Mouse (Mus musculus): ENCODE data around the gene Selenom.

The Selenom gene

GRCm38 (mm10) chr11:3530731-3531130, 16.2 kb downstream of the Selenom start:
- DNase-seq (ENCODE audit: low spot score) = no peak

GRCm38 (mm10) chr11:3531634-3532033, 17.1 kb downstream of the Selenom start:
- DNase-seq (ENCODE audit: low spot score) = peak; percentile 57

DNA sequence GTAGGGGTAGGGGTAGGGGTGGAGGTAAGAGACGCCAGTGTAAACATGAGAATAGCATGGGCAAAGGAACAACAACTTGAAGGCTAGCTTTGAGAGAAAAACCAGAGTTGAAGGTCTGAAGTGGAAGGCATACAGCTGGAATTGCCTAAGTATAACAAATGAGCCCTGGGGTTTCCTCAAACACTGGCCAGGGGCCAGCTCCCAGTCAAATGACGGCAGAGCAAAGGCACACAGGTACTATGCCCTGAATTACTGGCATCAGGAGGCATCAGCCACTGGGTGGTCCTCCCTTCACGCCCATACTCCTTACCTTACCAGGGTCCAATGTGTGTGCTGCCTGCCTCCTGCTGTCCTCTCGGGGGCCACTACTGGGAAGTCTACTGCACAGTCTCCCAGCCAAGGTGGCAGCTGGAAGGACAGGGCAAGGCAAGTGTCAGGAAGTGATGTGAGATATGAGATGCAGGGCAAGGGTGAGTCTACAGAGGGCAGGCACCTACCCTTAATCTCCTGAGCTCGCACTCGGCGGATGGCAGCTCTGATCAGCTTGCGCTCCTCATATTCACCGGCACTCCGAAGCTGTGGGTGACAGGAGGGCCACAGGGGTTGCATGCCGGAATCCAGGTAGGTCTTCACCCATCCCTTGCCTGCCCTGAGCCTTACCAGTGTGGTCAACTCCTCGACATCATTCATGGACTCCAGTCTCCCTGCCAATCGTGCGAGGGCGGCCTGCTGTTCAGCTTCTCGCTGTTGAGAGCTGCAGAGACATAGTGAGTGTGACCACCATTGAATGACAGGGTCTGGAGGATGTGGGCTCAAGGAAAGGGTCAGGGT, 17.8 kb downstream of the Selenom start:
- no peak for DNase-seq (ENCODE audit: low spot score)

GRCm38 (mm10) chr11:3533406-3533932, 19.0 kb downstream of the Selenom start:
- no peak for DNase-seq (ENCODE audit: low spot score)

DNA sequence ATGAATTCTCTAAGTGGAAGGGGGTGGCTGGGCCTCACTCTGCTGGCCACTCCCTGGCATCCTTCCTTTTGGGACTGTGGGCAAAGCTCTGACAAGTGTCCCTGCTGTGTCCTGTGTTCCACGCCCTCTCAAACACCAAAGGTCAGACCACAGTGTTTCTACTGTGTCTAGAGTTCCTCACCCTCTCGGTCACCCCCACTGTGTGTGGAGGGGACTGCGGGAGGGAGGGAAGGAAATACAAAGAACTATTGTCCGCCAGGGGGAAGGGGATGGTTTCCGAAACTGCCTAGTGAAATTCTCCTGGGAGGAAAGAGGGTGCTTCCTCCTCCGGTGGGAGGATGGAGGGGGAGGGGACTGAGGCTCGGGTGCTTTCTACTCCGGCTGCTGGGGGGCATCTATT, 20.5 kb downstream of the Selenom start:
- peak; percentile 56 for DNase-seq (ENCODE audit: low spot score)

DNA sequence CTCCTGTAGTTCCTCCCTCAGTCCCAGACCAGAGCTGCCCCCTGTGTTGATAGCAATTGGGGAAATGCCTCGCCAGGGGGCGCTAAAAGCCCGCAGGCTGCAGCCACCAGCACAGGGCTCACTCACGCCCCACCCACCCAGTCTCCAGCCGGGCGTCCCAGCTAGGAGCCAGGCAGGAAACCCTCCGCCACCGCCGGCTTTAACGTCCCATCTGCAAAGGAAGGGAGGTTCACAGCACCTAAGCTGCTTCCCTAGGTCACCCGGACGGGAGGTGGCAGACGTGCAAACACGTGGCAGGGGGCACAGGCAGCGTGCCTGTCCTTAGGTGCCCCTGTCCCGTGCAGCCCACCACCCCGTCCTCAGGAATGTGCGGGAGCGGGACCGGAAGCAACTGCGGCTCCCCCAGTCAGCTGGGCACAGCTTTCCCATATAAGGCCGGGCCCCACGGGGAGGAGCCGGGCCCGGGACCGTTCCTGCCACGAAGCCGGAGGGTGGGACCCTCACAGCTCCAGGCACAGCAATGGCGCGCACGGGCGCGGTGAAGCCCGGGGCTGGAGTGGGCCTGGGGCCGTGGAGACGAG, 21.0 kb downstream of the Selenom start:
- peak; percentile 95 for DNase-seq (ENCODE audit: low spot score)

GRCm38 (mm10) chr11:3536082-3536481, 21.6 kb downstream of the Selenom start:
- DNase-seq (ENCODE audit: low spot score) = no peak

DNA sequence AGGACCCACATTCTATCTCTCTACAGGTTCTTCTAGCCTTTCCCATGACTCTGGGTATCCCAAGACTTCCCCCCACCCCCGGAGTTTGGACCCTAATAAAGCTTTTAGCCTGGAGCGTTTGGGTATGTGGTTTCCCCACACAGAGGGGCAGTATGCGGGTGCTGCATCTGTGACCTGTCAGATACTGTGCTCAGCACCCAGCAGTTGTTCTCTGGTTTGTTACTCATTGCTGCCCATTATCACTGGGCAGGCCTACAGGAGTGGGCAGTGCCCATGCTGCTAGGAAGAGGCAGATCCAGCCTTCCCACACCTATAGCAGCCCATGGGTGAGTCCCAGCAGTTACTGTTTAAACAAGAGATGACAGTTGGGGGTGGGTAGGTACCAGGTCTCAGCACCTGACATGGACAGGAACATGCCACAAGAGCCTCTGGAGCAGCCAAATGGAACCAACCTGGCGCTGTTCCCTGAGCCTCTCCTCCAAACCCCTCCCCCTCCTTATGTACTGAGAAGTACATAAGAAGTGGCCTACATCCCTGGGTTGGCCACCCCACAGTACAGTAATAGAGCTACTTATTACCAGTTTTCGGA, 22.4 kb downstream of the Selenom start:
- no peak for DNase-seq (ENCODE audit: low spot score)

DNA sequence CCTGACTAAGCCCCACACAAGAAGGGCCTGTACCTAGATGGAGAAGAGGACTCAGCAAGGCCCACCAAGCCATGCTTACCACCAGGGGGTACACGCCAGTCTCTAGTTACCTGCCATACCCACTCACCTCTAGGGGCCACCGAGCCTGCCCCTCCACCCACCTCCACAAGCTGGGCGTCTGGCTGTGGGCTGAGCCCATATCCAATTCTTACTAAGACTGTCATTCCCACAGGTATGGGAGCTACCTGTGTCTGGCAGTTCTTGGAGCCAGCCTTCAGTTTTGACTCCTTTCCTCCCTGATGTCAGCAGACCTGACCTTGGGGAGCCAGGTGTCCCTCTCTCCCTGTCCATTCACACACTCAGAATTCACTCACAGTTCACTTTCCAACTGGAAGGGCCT, 23.2 kb downstream of the Selenom start:
- no peak for DNase-seq (ENCODE audit: low spot score)

GRCm38 (mm10) chr11:3538341-3538740, 23.9 kb downstream of the Selenom start:
- DNase-seq (ENCODE audit: low spot score) = no peak

DNA sequence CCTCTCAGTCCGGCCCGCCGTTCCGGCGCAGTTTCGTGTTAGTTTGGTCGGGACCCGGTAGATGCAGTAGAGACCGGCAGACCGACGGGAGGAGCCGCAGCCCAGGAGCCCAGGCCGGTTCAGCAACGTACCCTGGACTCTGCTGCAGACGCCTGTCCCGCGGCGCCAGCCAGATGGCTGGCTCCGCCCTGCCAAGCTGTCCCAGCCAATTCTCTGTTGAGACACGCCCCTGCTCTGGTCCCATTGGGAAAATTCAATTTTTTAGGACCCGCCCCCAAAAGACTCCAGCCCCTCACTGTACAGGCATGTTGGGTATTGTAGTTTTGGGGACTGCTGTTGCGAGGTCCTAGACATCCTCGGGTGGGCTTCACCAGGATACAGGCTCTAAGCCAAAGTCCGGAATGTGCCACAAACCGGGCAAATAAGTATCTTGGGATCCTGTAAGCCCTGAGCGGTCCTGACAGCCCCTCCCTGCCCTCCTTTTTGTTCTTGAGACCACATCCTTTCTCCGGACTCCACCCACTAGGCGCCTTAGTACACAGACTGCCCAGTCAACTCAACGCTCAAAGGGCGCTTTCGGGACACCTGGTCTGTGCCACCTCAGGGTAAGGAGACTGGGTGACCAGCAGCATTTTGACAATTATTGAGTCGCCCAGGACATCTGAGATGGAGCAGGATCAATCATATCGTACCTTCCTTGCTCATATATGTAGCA, 24.8 kb downstream of the Selenom start:
- DNase-seq (ENCODE audit: low spot score) = peak; percentile 92

GRCm38 (mm10) chr11:3539826-3540196, 25.3 kb downstream of the Selenom start:
- no peak for DNase-seq (ENCODE audit: low spot score)

DNA sequence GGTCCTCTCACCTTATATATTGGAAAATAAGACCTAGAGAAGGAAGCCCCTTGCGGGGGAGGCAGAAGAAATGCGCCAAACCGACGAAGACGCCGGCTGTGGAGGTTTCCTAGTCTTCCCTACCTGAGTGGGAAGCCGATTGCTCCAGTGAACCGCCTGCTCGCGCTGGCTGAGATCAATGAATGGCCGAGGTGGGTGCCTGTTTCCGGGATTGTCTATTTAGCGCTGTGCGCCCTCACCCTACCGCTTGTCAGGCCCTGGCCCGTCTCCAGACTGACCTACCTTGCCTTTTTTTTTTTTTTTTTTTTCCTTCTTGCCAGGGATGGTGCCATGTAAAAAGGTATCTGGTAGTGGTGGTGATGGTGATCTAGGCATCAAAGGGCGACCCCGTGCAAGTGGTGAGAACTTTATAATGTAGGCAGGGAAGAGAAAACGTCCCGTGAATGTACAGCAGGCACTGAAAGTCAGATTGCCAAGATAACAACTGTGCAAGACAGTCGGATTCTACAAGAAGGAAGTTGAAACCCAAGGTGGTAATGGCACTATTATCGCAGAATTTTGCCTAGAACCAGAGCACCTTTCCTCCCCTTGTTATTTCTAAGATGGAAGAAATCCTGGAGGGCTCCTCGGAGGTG, 26.1 kb downstream of the Selenom start, which contains the start of gene Smtn:
Smtn (minus strand) TSS at position 162 of the 635 bp plus-strand sequence.
- no peak for DNase-seq (ENCODE audit: low spot score)

DNA sequence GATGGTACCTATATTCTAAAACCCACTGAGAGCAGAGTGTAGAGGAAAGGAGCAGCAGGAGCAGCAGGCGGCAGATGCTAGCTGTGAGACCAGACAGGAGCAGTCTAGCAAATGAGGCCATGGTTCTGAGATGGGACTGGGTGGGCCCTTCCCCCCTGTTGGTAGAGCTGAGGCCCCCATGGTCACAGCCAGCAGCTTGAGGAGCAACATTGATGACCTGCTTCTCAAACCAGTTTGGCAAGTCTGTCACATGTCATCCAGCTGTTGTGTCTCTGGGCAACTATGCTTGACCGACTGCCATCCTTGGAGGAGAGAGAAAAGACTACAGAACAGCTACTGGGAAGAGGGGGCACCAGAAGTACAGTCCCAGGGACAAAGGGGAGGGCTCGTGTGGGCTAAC, 27.4 kb downstream of the Selenom start:
- no peak for DNase-seq (ENCODE audit: low spot score)

- DNase-seq (ENCODE audit: low spot score) = no peak
Observed at GRCm38 (mm10) chr11:3543001-3543400, 28.5 kb downstream of the Selenom start.

DNA sequence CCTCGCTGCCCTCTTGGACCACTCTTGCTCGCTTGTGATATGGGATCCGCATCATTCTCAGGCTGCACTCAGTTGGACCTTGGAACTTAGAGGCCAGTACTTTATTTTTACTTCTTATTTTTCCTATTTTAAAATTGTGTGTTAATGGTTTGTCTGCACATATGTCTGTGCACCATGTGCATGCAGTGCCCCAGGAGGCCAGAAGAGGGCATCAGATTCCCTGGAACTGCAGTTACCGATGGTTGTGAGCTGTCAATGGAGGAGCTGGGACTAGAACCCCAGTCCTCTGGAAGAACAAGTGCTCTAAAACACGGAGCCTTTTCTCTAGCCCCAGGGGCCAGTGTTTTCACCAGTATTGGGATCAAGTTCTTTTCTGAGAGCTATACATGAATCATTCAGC, 29.9 kb downstream of the Selenom start:
- DNase-seq (ENCODE audit: low spot score) = no peak

GRCm38 (mm10) chr11:3545531-3546241, 31.2 kb downstream of the Selenom start:
- DNase-seq (ENCODE audit: low spot score) = no peak

DNA sequence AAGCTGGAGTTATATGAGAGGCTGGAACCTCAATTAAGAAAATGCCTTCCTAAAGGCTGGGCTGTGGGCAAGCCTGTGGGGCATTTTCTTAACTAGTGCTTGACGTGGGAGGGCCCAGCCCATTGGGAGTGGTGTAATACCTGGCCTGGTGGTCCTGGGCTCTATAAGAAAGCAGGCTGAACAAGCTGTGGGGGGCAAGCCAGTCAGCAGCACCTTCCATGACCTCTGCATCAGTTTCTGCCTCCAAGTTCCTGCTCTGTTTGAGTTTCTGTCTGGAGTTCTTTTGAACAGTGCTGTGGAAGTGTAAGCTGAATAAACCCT, 31.7 kb downstream of the Selenom start:
- DNase-seq (ENCODE audit: low spot score) = no peak

DNA sequence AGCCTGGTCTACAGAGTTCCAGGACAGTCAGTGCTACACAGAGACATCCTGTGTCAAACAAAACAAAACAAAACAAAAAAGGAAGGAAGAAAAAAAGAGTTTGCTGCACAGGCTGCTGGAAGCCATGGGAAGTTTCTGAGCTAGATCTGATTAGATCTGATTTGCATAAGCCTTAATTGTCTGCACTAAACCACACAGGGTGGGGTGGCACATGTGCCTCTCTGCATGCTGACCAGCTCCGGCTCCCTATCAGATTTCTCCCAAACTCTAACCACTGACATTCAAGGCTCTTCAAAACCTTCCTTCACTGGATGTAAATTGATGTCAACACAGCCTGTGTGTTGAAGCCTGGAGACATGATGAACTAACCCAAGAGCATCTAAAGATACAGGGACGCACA, 32.6 kb downstream of the Selenom start:
- no peak for DNase-seq (ENCODE audit: low spot score)

DNA sequence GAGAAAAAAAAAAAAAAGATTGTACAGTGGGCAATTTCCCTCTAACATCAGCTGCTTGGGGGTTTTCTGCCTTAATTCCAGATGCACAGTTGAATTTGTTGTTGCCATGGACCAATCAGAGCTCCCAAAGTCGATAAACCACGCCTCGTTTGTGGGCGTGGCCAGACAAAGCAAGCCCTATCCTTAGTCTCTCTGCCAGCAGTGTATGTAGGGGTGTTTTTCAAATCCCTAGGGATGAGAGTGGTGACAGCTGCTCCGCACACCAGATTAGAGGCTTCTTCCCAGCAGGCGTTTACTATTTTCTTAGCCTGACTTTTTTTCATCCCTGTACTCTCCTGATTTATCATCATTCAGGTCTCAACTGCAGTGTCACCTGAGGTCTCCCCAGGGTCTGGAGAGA, 33.5 kb downstream of the Selenom start:
- no peak for DNase-seq (ENCODE audit: low spot score)

GRCm38 (mm10) chr11:3548564-3549295, 34.2 kb downstream of the Selenom start:
- no peak for DNase-seq (ENCODE audit: low spot score)

All from layer of hippocampus, adult 11-12 months (tissue).